Mouse (Mus musculus): ENCODE measurements around the gene Galnt18.

- TF ChIP-seq CTCF (IDR thresholded peaks at IDR 0.05; ENCODE audit: low read depth) (no peak), EP300 (optimal IDR thresholded peaks at IDR 0.05) (no peak)
Measured at GRCm38 (mm10) chr7:111800785-111801184, 21.0 kb upstream of the Galnt18 start.
